Mouse (Mus musculus) spleen, adult 2 months (tissue): Measurements from ENCODE around the gene Toe1.

Experiments
- CTCF ChIP-seq: fragments of 200-500 bp; IDR thresholded peaks from 2 replicates; pipeline ENCODE4 v1.5.1; 2011; ENCODE audit warnings: mild to moderate bottlenecking, inconsistent platforms; ENCODE audit not compliant: insufficient read depth, insufficient read length, insufficient replicate concordance; ENCODE audit errors: extremely low read depth
- POLR2A ChIP-seq: fragments of 200-500 bp; IDR thresholded peaks from 2 replicates; pipeline ENCODE4 v1.6.1; 2011; ENCODE audit warnings: low read depth, low read length, inconsistent platforms

DNA sequence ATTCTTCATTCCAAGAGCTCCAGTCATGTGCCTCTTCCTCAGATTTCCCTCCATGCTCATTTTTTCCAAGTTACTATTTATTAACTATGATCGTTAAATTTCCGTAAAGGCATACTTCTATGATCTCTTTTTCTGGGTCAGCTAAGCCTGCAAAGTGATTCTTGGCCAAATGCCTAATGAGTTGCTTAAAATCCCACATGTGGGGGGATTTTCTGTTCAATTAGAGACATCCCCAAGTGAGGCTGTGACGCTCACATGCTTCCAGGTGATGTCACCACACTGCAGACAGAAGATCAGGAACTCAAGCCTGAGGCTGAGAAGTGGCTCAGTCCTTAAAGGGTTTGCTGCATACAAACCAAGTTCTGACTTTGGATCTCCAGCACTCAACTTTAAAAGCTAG, 42.5 kb upstream of the Toe1 start:
- TF ChIP-seq CTCF (no peak), POLR2A (no peak)
